Mouse (Mus musculus) layer of hippocampus, adult 2 months (tissue): ENCODE measurements at regions not wholly inside any gene's neighbourhood (a gene's known extent, or its start where the extent isn't known, plus 50 kb on each side); places are given as distances from the start of the nearest gene placed in this dataset.

Experiments used
- DNase-seq, 2 experiments: peaks; one replicate each; pipeline ENCODE4 v3.0.0; 2022; ENCODE audit warnings: low spot score in 2 of 2
- H3K27ac ChIP-seq: fragments of 200-600 bp; 2 replicates; pipeline ENCODE4 v1.8.1; 2022
- H3K4me3 ChIP-seq: fragments of 200-600 bp; 2 replicates; pipeline ENCODE4 v1.8.1; 2022; ENCODE audit warnings: mild to moderate bottlenecking
- CTCF ChIP-seq: fragments of 200-600 bp; conservative IDR thresholded peaks from 2 replicates; pipeline ENCODE4 v1.8.1; 2022; ENCODE audit warnings: antibody characterized with exemption, mild to moderate bottlenecking, moderate library complexity

- no peak overlapping the region for H3K27ac ChIP-seq
- H3K4me3 ChIP-seq: no peak overlapping the region
- no peak for TF ChIP-seq CTCF
- no peak for DNase-seq
Observed at GRCm38 (mm10) chr12:73464311-73464710, 81.9 kb downstream of the Tmem30b start.

- TF ChIP-seq CTCF: no peak
- Histone ChIP-seq H3K4me3 (no peak overlapping the region), H3K27ac (no peak overlapping the region)
- DNase-seq: peak in 1 of 2 experiments; percentile 13
Observed at GRCm38 (mm10) chr12:73462091-73462490, 84.1 kb downstream of the Tmem30b start.

- Histone ChIP-seq H3K4me3 (no peak overlapping the region), H3K27ac (no peak overlapping the region)
- no peak for DNase-seq
- TF ChIP-seq CTCF: no peak
Observed at GRCm38 (mm10) chr12:73460291-73460761, 85.9 kb downstream of the Tmem30b start.

- no peak for TF ChIP-seq CTCF
- Histone ChIP-seq H3K4me3 (no peak overlapping the region), H3K27ac (no peak overlapping the region)
Observed at GRCm38 (mm10) chr12:73451257-73451656, 94.9 kb downstream of the Tmem30b start.

GRCm38 (mm10) chr12:73450541-73450940, 95.7 kb downstream of the Tmem30b start:
- no peak for DNase-seq
- Histone ChIP-seq H3K4me3 (no peak overlapping the region), H3K27ac (no peak overlapping the region)
- TF ChIP-seq CTCF: no peak

More at GRCm38 (mm10) chr12:73451257-73451656, 94.9 kb downstream of the Tmem30b start:
- DNase-seq: no peak

GRCm38 (mm10) chr12:73449911-73450520, 96.2 kb downstream of the Tmem30b start:
- Histone ChIP-seq H3K27ac (no peak overlapping the region), H3K4me3 (no peak overlapping the region)
- DNase-seq: no peak
- peak; percentile 83 for TF ChIP-seq CTCF

- Histone ChIP-seq H3K4me3 (no peak overlapping the region), H3K27ac (no peak overlapping the region)
- no peak for TF ChIP-seq CTCF
- no peak for DNase-seq
Observed at GRCm38 (mm10) chr12:73449069-73449468, 97.1 kb downstream of the Tmem30b start.

- H3K27ac ChIP-seq: no peak overlapping the region
- H3K4me3 ChIP-seq: no peak overlapping the region
- no peak for DNase-seq
- TF ChIP-seq CTCF: no peak
Observed at GRCm38 (mm10) chr12:73448388-73448965, 97.7 kb downstream of the Tmem30b start.

GRCm38 (mm10) chr12:73447172-73447571, 99.0 kb downstream of the Tmem30b start:
- Histone ChIP-seq H3K4me3 (no peak overlapping the region), H3K27ac (no peak overlapping the region)
- no peak for DNase-seq
- TF ChIP-seq CTCF: no peak

- no peak for DNase-seq
- Histone ChIP-seq H3K4me3 (no peak overlapping the region), H3K27ac (no peak overlapping the region)
- TF ChIP-seq CTCF: no peak
Observed at GRCm38 (mm10) chr12:73446148-73446547, 100.0 kb downstream of the Tmem30b start.

GRCm38 (mm10) chr12:73445562-73445961, 100.6 kb downstream of the Tmem30b start:
- Histone ChIP-seq H3K27ac (no peak overlapping the region), H3K4me3 (no peak overlapping the region)
- no peak for TF ChIP-seq CTCF
- no peak for DNase-seq

GRCm38 (mm10) chr12:73445128-73445527, 101.1 kb downstream of the Tmem30b start:
- TF ChIP-seq CTCF: no peak
- no peak overlapping the region for H3K27ac ChIP-seq
- DNase-seq: no peak

GRCm38 (mm10) chr12:73441326-73441725, 104.9 kb downstream of the Tmem30b start:
- TF ChIP-seq CTCF: no peak
- DNase-seq: no peak
- no peak overlapping the region for H3K4me3 ChIP-seq
- H3K27ac ChIP-seq: no peak overlapping the region

More at GRCm38 (mm10) chr12:73445128-73445527, 101.1 kb downstream of the Tmem30b start:
- no peak overlapping the region for H3K4me3 ChIP-seq

GRCm38 (mm10) chr12:73434684-73435083, 111.5 kb downstream of the Tmem30b start:
- no peak for DNase-seq
- no peak for TF ChIP-seq CTCF
- no peak overlapping the region for H3K4me3 ChIP-seq
- no peak overlapping the region for H3K27ac ChIP-seq
